Mouse (Mus musculus): Measurements from ENCODE around the gene Hspa8. TPM values are rescaled to one million over a fixed set of nuclear protein-coding genes. Genes with fewer than 3 reads are reported as not detected.
A peak's percentile ranks its signal among the peaks of the same experiment; 100 is the strongest.

Hspa8 gene
- polyA plus RNA-seq, 1 experiment from 2014 or later = 3,317 TPM

DNA sequence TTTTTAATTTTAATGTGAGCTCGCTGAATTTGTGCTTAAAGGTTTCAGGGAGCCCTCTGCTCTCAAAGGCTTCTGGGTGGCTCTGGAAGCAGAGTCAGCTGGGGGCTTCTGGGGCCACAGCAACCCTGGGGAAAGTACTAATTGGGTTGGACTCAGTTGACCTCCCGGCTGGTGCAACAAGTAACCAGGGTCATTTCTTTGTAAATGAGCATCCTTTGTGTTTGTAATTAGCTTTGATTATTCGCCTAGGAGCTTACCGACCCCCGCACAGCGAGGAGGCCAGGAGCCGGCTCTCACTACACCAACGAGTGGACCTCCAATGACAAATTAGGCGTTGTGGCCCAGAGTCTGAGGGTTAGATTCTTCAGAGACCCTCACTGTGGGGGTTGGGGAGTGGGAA is 58.4 kb downstream of the Hspa8 start:
- Histone ChIP-seq H3K27me3 (ENCODE audit: control insufficient read depth, insufficient read depth, low read depth, low read length) (no peaks in the 10 kb centered on the region; the same call in 1 of the 2 replicates), H3K36me3 (ENCODE audit: control insufficient read depth, insufficient read depth, low read length) (no peaks in the 10 kb centered on the region), H3K4me2 (ENCODE audit: low read length) (peak overlapping the region; percentile 73), H3K27ac (ENCODE audit: low read length) (no peak overlapping the region), H3K4me3 (ENCODE audit: low read depth, low read length) (peak overlapping the region; percentile 39; the same call in 1 of the 2 replicates), H3K4me1 (ENCODE audit: control insufficient read depth, insufficient read depth, low read length) (peaks cover 2% of the 10 kb centered on the region; the same call in 1 of the 2 replicates), H3K9me3 (replicated peaks; ENCODE audit: control insufficient read depth, low read length, poor library complexity, severe bottlenecking) (no peaks in the 10 kb centered on the region), H3K9ac (ENCODE audit: low read depth, low read length) (no peak overlapping the region)
- 0 out of 2 replicates have a peak, but pooled peaks have one; percentile 36 for ATAC-seq
- 3% methylated on average over 9 of the region's 9 CpGs for WGBS

Other genes starting within 250 kb of the Hspa8 start
- not detected in 2 replicates for gene Gm21915, start 130.4 kb upstream of the Hspa8 start, polyA plus RNA-seq (2015; fragmentation: Nextera tagmentation; extraction: Ambion mirVana)
- gene Clmp, start 115.0 kb upstream of the Hspa8 start, polyA plus RNA-seq (2015; fragmentation: Nextera tagmentation; extraction: Ambion mirVana) = 50.3 and 50.9 TPM in 2 replicates
- gene Bsx, start 73.1 kb downstream of the Hspa8 start, polyA plus RNA-seq (2015; fragmentation: Nextera tagmentation; extraction: Ambion mirVana) = 1.8 and 2.5 TPM in 2 replicates
- 1.1 and 1.2 TPM in 2 replicates for gene Jhy, start 163.1 kb downstream of the Hspa8 start, polyA plus RNA-seq (2015; fragmentation: Nextera tagmentation; extraction: Ambion mirVana)
- 0.21 TPM in 2 replicates for gene Crtam, start 203.6 kb downstream of the Hspa8 start, polyA plus RNA-seq (2015; fragmentation: Nextera tagmentation; extraction: Ambion mirVana)

All from midbrain, embryonic 16.5 days (tissue).